ENCODE assay signal across 12 mouse cellular contexts in genomic region chr19:53128494-53129337, GRCm38 (mm10). TPM values are rescaled to one million over a fixed set of nuclear protein-coding genes. Genes with fewer than 3 reads are reported as not detected.
DNase-seq lines count a peak whose midpoint lies in the region; ATAC-seq lines count a peak whose summit lies in the region.
"Had no signal": no experiment of that assay in that cellular context is flagged by ENCODE, and none has a peak within 500 bp of the region (broad histone marks: within the 10 kb centered on the region; RNA-seq: fewer than 3 reads in every experiment).

No protein-coding gene starts in this region.

- DNase-seq in gastrocnemius, adult 18-20 months (ENCODE audit: low spot score), result peak; percentile 15
- DNase-seq in gastrocnemius, postnatal 10 days, result no peak
- DNase-seq in urinary bladder, adult 2 months (ENCODE audit: low spot score), result peak; percentile 19
- no peak for DNase-seq in urinary bladder, postnatal 36 days (ENCODE audit: low spot score in 2 of 2)
- DNase-seq in lung, postnatal 14 days, result peak; percentile 35
- no peak for DNase-seq in adrenal gland, adult 2 months
- no peak for DNase-seq in layer of hippocampus, adult 18-20 months (ENCODE audit: low spot score in 2 of 2)
- DNase-seq: forebrain, postnatal 0 days; spleen, adult 18-20 months had no signal

- ATAC-seq in frontal cortex, adult (ENCODE audit: low TSS enrichment), result no peak
- ATAC-seq: forebrain, postnatal 0 days; inflammation-experienced regulatory T-cells, adult 6 months; Patski had no signal

RNA-seq across cellular contexts. Expression of gene Add3, which starts 11.5 kb away (rescaled TPM):
- 10 to 100 TPM; 23.0 to 30.5 TPM for total RNA-seq in gastrocnemius, adult 18-20 months (2021)
- total RNA-seq in gastrocnemius, postnatal 10 days (2021), result 10 to 100 TPM; 61.3 to 68.6 TPM
- polyA plus RNA-seq in urinary bladder, adult 2 months (2012; rRNA removed), result 95.8 and 110 TPM in 2 replicates
- 10 to 100 TPM; 43.1 to 46.6 TPM for total RNA-seq in adrenal gland, adult 2 months (2021)
- 9.4 and 11.6 TPM in 2 replicates for polyA plus RNA-seq in adrenal gland, adult 2 months (2012; rRNA removed)
- total RNA-seq in layer of hippocampus, adult 18-20 months (2021), result 100 to 1,000 TPM; 126 to 129 TPM

Comparison
In these comparisons a context has a peak if more than half of its experiments do, and no peak if none do; other contexts are left out.
1. DNase-seq: peak in gastrocnemius, adult 18-20 months (single experiment), urinary bladder, adult 2 months (single experiment) and lung, postnatal 14 days (single experiment); none in gastrocnemius, postnatal 10 days (single experiment), urinary bladder, postnatal 36 days (0 of 2), adrenal gland, adult 2 months (single experiment) and layer of hippocampus, adult 18-20 months (0 of 2).